9 mouse cellular contexts compared by ENCODE assay signal in genomic region chr14:26303111-26303510, GRCm38 (mm10). TPM values are rescaled to one million over a fixed set of nuclear protein-coding genes. Genes with fewer than 3 reads are reported as not detected.
DNase-seq lines count a peak whose midpoint lies in the region; ATAC-seq lines count a peak whose summit lies in the region.
"Had no signal": no experiment of that assay in that cellular context is flagged by ENCODE, and none has a peak within 500 bp of the region (broad histone marks: within the 10 kb centered on the region; RNA-seq: fewer than 3 reads in every experiment).

No protein-coding gene starts in this region.

- no peaks in the 10 kb centered on the region for H3K4me1 ChIP-seq in hindbrain, embryonic 11.5 days (replicated peaks; ENCODE audit: control insufficient read depth, insufficient read depth, low read length)
- no peaks in the 10 kb centered on the region for H3K4me1 ChIP-seq in hindbrain, embryonic 13.5 days (replicated peaks)
- H3K4me1 ChIP-seq in hindbrain, embryonic 16.5 days (ENCODE audit: control insufficient read depth, insufficient read depth, low read depth, low read length): no peaks in the 10 kb centered on the region
- no peaks in the 10 kb centered on the region for H3K4me1 ChIP-seq in neural tube, embryonic 11.5 days (ENCODE audit: control insufficient read depth, insufficient read depth, low read length)
- H3K4me1 ChIP-seq: midbrain, embryonic 12.5 days had no signal

- no peaks in the 10 kb centered on the region for H3K27me3 ChIP-seq in hindbrain, embryonic 11.5 days (ENCODE audit: control insufficient read depth, insufficient read depth, low read length)
- no peaks in the 10 kb centered on the region for H3K27me3 ChIP-seq in hindbrain, embryonic 13.5 days
- H3K27me3 ChIP-seq in hindbrain, embryonic 16.5 days (replicated peaks; ENCODE audit: control insufficient read depth, insufficient read depth, low read length): no peaks in the 10 kb centered on the region
- H3K27me3 ChIP-seq in neural tube, embryonic 11.5 days (ENCODE audit: control insufficient read depth, insufficient read depth, low read length): no peaks in the 10 kb centered on the region
- H3K27me3 ChIP-seq: midbrain, embryonic 12.5 days had no signal

- H3K4me2 ChIP-seq in hindbrain, embryonic 11.5 days (replicated peaks; ENCODE audit: low read depth, low read length): no peak overlapping the region
- no peak overlapping the region for H3K4me2 ChIP-seq in hindbrain, embryonic 13.5 days
- no peak overlapping the region for H3K4me2 ChIP-seq in hindbrain, embryonic 16.5 days (ENCODE audit: low read length)
- no peak overlapping the region for H3K4me2 ChIP-seq in neural tube, embryonic 11.5 days (ENCODE audit: low read depth)
- H3K4me2 ChIP-seq: midbrain, embryonic 12.5 days had no signal

- no peak overlapping the region for H3K27ac ChIP-seq in hindbrain, embryonic 11.5 days (ENCODE audit: low read depth, low read length)
- no peak overlapping the region for H3K27ac ChIP-seq in hindbrain, embryonic 13.5 days
- no peak overlapping the region for H3K27ac ChIP-seq in hindbrain, embryonic 16.5 days (ENCODE audit: low read depth, low read length)
- H3K27ac ChIP-seq in neural tube, embryonic 11.5 days (ENCODE audit: low read depth, low read length): no peak overlapping the region
- H3K27ac ChIP-seq: midbrain, embryonic 12.5 days had no signal

- peak; percentile 75 for DNase-seq in hindbrain, embryonic 11.5 days (ENCODE audit: low spot score)
- peak; percentile 76 for DNase-seq in MN1 (ENCODE audit: low spot score)
- DNase-seq in embryo, embryonic 10.5 days (ENCODE audit: low spot score): peak; percentile 85
- peak; percentile 11 to 36 for DNase-seq in left cerebral cortex, adult 8-10 months (ENCODE audit: low spot score in 2 of 2)
- peak; percentile 41 for DNase-seq in neural tube, embryonic 11.5 days (ENCODE audit: low spot score)

- WGBS in hindbrain, embryonic 11.5 days: 36% methylated on average over 2 of the region's 2 CpGs
- 31% methylated on average over 2 of the region's 2 CpGs for WGBS in hindbrain, embryonic 13.5 days
- WGBS in hindbrain, embryonic 16.5 days: 38% methylated on average over 2 of the region's 2 CpGs
- WGBS in neural tube, embryonic 11.5 days: 36% methylated on average over 2 of the region's 2 CpGs

- no peak overlapping the region for H3K4me3 ChIP-seq in hindbrain, embryonic 11.5 days (ENCODE audit: low read depth, low read length)
- H3K4me3 ChIP-seq in hindbrain, embryonic 13.5 days: no peak overlapping the region
- no peak overlapping the region for H3K4me3 ChIP-seq in hindbrain, embryonic 16.5 days (ENCODE audit: low read length)
- H3K4me3 ChIP-seq in neural tube, embryonic 11.5 days (ENCODE audit: low read depth, low read length): no peak overlapping the region
- H3K4me3 ChIP-seq: midbrain, embryonic 12.5 days had no signal

- no peak overlapping the region for H3K9ac ChIP-seq in hindbrain, embryonic 11.5 days (ENCODE audit: low read depth, low read length)
- H3K9ac ChIP-seq in hindbrain, embryonic 13.5 days: no peak overlapping the region
- no peak overlapping the region for H3K9ac ChIP-seq in hindbrain, embryonic 16.5 days (ENCODE audit: low read depth, low read length)
- no peak overlapping the region for H3K9ac ChIP-seq in neural tube, embryonic 11.5 days (ENCODE audit: low read length)
- H3K9ac ChIP-seq: midbrain, embryonic 12.5 days had no signal

- ATAC-seq in hindbrain, embryonic 11.5 days (ENCODE audit: low FRiP score): no peak
- no peak for ATAC-seq in hindbrain, embryonic 13.5 days (ENCODE audit: low FRiP score)
- ATAC-seq in hindbrain, embryonic 16.5 days: peak; percentile 89
- ATAC-seq in neural tube, embryonic 11.5 days (ENCODE audit: insufficient read depth, low FRiP score, low TSS enrichment): no peak
- ATAC-seq in megakaryocyte-erythroid progenitor cell, adult 5-6 weeks (replicated peaks; ENCODE audit: low FRiP score, low TSS enrichment, poor library complexity, severe bottlenecking): no peak; the same call in 1 of the 2 replicates

- H3K9me3 ChIP-seq in hindbrain, embryonic 11.5 days (ENCODE audit: control insufficient read depth, low read length): no peaks in the 10 kb centered on the region
- H3K9me3 ChIP-seq in hindbrain, embryonic 13.5 days: no peaks in the 10 kb centered on the region
- H3K9me3 ChIP-seq in hindbrain, embryonic 16.5 days (ENCODE audit: control insufficient read depth, low read length): no peaks in the 10 kb centered on the region
- no peaks in the 10 kb centered on the region for H3K9me3 ChIP-seq in neural tube, embryonic 11.5 days (ENCODE audit: control insufficient read depth, low read length)
- H3K9me3 ChIP-seq: midbrain, embryonic 12.5 days had no signal

- H3K36me3 ChIP-seq in hindbrain, embryonic 11.5 days (ENCODE audit: control insufficient read depth, insufficient read depth, low read length): no peaks in the 10 kb centered on the region
- H3K36me3 ChIP-seq in hindbrain, embryonic 13.5 days: no peaks in the 10 kb centered on the region
- no peaks in the 10 kb centered on the region for H3K36me3 ChIP-seq in hindbrain, embryonic 16.5 days (ENCODE audit: control insufficient read depth, insufficient read depth, low read length)
- H3K36me3 ChIP-seq in neural tube, embryonic 11.5 days (ENCODE audit: control insufficient read depth, insufficient read depth, low read length): no peaks in the 10 kb centered on the region
- H3K36me3 ChIP-seq: midbrain, embryonic 12.5 days had no signal

RNA-seq across cellular contexts. Expression of gene Duxbl3, which starts 45.3 kb away (rescaled TPM):
- polyA plus RNA-seq in hindbrain, embryonic 11.5 days (2014; fragmentation: Nextera tagmentation; extraction: Ambion mirVana): 4.6 and 7.6 TPM in 2 replicates
- polyA plus RNA-seq in hindbrain, embryonic 13.5 days (2015; fragmentation: Nextera tagmentation; extraction: Ambion mirVana): 1.9 and 5.8 TPM in 2 replicates
- polyA plus RNA-seq in hindbrain, embryonic 16.5 days (2015; fragmentation: Nextera tagmentation; extraction: Ambion mirVana): 0.60 and 1.2 TPM in 2 replicates
- total RNA-seq in left cerebral cortex, adult 8-10 months (2022): 1 to 10 TPM in 3 of 4 experiments, under 1 TPM in 1; 0.42 to 1.7 (median 1.3) TPM
- 0.62 and 6.6 TPM in 2 replicates for polyA plus RNA-seq in neural tube, embryonic 11.5 days (2014; fragmentation: Nextera tagmentation; extraction: Ambion mirVana)
- total RNA-seq in megakaryocyte-erythroid progenitor cell, adult 5-6 weeks (2014; fragmentation: Nextera tagmentation): not detected in 2 replicates
- not detected in 2 replicates for total RNA-seq in megakaryocyte-erythroid progenitor cell, adult 5-6 weeks (2017)

Comparison
In these comparisons a context has a peak if more than half of its experiments do, and no peak if none do; other contexts are left out.
1. DNase-seq: peak in every context shown above with its lines; median percentile 85 in embryo, embryonic 10.5 days; 76 in MN1; 75 in hindbrain, embryonic 11.5 days; 41 in neural tube, embryonic 11.5 days; 24 in left cerebral cortex, adult 8-10 months.